Mouse (Mus musculus) skeletal muscle tissue, adult 2 months (tissue): Measurements from ENCODE around the gene Lgals9.
A peak's percentile ranks its signal among the peaks of the same experiment; 100 is the strongest.

Experiments
- DNase-seq: peaks from one replicate; pipeline ENCODE4 v3.0.0-alpha.2; 2012; ENCODE audit warnings: low read depth, low spot score

Gene Lgals9

GRCm38 (mm10) chr11:78978176-78979019 is 6.3 kb downstream of the Lgals9 start:
- no peak for DNase-seq

DNA sequence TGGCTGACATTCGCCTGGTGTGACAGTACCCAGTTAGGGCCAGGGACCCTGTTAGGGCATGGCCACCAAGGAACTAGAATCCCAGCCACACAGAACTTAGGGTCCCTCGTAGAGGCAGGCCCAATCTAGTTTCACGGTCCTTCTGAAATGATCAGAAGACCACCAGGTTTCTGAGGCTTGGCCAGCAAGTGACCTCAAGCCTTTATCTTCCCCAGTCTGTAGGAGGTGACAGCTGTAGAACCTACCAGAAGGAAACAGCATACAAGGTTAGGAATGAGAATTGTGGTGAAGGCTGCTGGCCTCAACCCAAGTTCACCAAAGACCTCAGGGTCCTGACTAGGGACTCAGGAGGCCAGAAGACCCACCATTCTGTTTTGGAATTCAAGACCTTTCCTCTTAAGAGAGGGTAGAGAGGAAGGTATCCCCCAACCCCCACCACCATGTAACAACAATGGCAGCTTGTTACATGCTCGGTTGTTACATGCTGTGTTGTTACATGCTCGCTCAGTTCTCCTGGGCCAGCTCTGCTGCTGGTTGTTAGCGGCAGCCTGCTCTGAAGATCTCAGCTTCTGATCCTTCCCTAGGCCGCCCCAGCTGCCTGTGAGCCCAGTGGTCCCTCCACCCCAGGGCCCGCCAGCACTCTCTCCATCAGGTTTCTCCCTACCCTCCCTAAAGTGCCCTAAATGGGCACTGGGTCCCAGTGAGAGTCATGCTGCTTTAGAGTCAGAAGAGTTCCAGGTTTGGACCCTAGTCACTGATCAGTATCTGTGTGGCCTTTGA is 7.8 kb downstream of the Lgals9 start:
- no peak for DNase-seq

GRCm38 (mm10) chr11:78973381-78974150 is 11.2 kb downstream of the Lgals9 start:
- peak; percentile 83 for DNase-seq

DNA sequence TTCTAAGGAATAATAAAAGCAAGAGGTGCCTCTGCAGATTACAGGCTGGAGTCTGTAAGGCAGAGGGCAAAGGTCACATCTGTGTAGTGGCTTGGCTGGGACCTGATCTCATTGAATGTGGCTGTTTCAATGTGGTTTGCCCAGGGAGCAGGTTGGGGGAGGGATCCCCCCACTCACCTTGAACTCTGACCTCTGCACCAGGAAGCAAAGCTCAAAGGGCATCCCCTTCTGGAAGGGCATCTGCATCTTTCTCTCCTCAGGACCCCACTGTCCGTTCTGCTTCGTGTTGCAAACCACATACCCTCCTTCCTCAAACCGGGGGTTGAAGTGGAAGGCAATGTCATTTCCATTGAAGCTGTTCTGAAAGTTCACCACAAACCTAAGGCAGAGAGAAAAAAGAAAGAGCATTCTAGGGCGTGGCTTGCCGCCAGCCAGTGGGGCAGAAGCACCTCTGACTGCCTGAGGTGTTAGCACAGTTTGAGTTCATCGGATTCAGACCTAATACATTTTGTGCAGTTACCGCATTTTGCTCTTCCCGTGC is 11.9 kb downstream of the Lgals9 start:
- DNase-seq: no peak

- DNase-seq: no peak
These were observed 12.4 kb downstream of the Lgals9 start for GRCm38 (mm10) chr11:78972328-78972727.

GRCm38 (mm10) chr11:78971746-78972145 is 13.0 kb downstream of the Lgals9 start:
- DNase-seq: no peak

DNA sequence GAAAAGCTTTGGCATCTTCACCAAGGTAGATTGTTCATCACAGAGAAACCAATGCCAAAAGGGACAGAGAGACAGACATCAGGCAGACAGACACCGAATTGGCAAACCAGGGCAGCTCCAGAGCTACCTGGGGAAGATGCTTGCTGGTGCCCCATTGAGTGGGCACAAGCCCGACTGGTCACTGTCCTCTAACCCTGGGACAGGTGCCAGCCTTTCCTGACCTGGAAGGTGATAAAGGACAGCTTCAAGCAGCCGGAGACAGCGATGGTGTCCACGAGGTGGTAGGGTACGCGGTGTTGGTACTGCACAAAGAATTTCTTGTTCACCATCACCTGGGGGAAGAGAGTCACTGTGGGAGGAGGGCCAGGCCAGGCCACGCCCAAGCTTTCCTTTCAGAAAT is 13.7 kb downstream of the Lgals9 start:
- no peak for DNase-seq

DNA sequence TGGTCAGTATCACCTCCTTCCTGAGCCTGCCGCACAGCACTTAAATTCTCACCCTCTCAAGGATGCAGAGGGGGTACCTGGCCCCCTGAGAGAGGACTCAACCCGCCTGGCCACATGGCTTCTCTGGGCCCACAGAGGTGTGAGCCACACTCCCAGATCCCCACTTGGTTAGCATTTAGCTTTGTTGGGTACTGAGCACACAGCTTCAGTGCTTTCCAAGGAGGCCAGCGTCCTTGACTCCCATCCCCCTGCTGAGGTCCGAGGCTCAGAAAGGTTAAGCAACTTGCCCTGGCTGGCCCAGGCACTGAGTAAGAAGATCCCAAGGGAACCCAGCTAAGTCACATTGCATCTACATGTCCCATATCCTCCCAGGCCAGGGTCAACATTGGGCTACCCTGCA is 16.6 kb downstream of the Lgals9 start:
- no peak for DNase-seq

- no peak for DNase-seq
These were observed 17.4 kb downstream of the Lgals9 start for GRCm38 (mm10) chr11:78967371-78967770.

- DNase-seq: no peak
These were observed 23.5 kb downstream of the Lgals9 start for GRCm38 (mm10) chr11:78961221-78961620.

- DNase-seq: no peak
These were observed 24.8 kb downstream of the Lgals9 start for GRCm38 (mm10) chr11:78959841-78960520.

- DNase-seq: no peak
These were observed 25.4 kb downstream of the Lgals9 start for GRCm38 (mm10) chr11:78959367-78959766.

- DNase-seq: peak; percentile 44
These were observed 28.5 kb downstream of the Lgals9 start for GRCm38 (mm10) chr11:78956260-78956659.

DNA sequence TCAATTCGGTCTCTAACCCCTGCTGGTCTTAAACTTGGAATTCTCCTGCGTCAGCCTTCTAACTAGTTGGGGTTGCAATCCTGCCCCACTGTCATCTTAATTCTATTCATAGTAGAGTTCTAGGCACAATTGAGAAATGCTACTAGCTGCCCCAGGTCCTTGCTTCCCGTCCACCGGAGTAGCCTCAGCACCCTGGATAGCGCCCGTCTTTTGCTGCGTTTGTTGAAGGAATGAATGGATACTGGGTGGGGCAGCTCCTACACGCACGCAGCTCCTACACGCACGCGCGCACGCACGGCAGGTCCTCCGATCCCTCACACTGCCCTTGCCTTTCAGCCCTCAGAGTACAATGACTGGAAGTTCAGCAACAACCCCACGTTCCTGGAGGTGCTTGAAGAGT is 32.3 kb downstream of the Lgals9 start:
- no peak for DNase-seq

DNA sequence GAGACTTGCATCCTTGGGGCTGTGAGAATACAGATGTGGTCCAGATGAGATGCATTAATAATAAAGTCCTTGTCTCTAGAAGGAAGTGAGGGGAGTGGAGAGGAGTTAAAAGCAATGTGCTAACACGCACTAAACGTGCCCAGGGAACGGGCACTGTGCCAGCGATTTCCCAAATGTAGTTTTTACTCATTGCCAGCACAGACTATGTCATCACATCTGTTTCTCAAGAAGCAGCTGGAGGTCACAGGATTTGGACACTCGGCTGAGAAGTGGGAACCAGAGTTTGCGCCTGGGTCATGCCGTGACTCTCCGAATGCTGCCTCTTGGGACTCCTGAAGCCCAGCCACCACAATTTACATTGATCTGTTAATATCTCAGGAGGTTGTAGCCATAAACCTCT is 34.4 kb downstream of the Lgals9 start:
- DNase-seq: peak; percentile 64

- DNase-seq: no peak
These were observed 41.7 kb downstream of the Lgals9 start for GRCm38 (mm10) chr11:78943083-78943482.

DNA sequence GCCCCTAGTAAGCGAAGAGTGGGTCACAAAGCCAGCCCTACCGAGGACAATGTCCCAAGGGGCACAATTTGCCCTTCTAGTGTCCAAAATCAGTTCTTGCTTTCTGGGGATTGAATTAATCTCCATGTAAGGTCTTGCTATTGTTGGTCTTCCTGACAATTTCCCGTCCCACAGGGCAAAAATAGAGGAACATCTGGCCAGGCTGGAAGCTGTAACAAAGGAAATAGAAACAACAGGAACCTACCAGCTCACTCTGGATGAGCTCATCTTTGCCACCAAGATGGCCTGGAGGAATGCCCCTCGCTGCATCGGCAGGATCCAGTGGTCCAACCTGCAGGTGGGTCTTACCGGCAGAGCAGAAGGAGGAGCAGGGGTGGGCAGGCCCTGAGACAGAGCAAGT is 49.6 kb downstream of the Lgals9 start:
- DNase-seq: no peak

GRCm38 (mm10) chr11:78934727-78935126 is 50.0 kb downstream of the Lgals9 start:
- no peak for DNase-seq

GRCm38 (mm10) chr11:78934307-78934706 is 50.4 kb downstream of the Lgals9 start:
- no peak for DNase-seq

- DNase-seq: peak; percentile 71
These were observed 55.4 kb downstream of the Lgals9 start for GRCm38 (mm10) chr11:78929345-78929744.

- no peak for DNase-seq
These were observed 59.8 kb downstream of the Lgals9 start for GRCm38 (mm10) chr11:78924916-78925315.
